Mouse (Mus musculus): ENCODE data around the gene Catsper1. TPM values are rescaled to one million over a fixed set of nuclear protein-coding genes. Genes with fewer than 3 reads are reported as not detected.

Catsper1 gene
- polyA plus RNA-seq, 1 experiment from 2014 or later: not detected

DNA sequence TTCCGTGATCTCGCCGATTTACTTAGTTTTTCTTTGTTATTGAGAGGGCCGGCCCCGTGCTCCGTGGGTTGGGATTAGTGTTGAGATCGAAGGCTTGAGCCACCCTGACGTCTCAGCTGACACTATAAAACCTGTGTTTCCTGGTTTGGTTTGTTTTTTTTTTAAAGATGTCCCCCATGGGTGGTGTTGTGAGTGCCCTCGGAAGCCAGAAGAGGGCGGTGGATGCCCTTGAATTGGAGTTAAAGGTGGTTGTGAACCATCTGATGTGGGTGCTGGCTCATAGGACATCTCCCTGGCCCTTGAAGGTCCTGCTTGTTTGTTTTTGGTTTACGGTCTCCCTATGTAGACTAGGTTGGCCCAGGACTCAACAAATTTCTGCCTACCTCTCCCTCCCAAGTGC is 31.9 kb downstream of the Catsper1 start:
- peaks cover 58% of the 10 kb centered on the region for H3K36me3 ChIP-seq (ENCODE audit: insufficient read depth, low read length)
- 10% methylated on average over 11 of the region's 11 CpGs for WGBS
- no peak for ATAC-seq (ENCODE audit: low FRiP score, low TSS enrichment)

DNA sequence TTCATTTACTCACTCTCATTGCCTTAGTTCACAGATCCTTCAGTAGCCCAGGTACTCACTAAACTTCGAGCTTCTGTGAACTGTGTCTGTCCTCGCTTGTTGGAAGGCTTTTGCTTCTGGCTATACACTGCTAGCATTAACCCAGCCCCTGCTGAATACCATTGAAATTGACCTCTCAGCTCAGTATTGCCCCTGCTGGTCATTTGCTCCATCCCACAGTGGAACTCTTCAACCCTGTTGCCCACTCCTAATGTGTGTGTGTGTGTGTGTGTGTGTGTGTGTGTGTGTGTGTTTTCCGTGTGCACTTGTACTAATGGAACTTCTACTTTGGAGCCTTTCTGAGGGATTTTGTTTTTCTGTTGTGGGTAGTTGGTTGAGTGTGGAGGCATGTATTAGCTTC is 35.4 kb downstream of the Catsper1 start:
- Histone ChIP-seq H3K4me3 (ENCODE audit: low read length) (no peak overlapping the region), H3K27me3 (ENCODE audit: insufficient read depth, low read length) (no peaks in the 10 kb centered on the region), H3K9me3 (ENCODE audit: low read length) (no peaks in the 10 kb centered on the region), H3K36me3 (ENCODE audit: insufficient read depth, low read length) (peaks cover 45% of the 10 kb centered on the region), H3K27ac (ENCODE audit: low read length) (no peak overlapping the region), H3K4me2 (replicated peaks; ENCODE audit: low read depth, low read length) (no peak overlapping the region), H3K9ac (replicated peaks; ENCODE audit: low read length) (no peak overlapping the region), H3K4me1 (ENCODE audit: insufficient read depth, low read length) (peaks cover 13% of the 10 kb centered on the region)
- no peak for ATAC-seq (ENCODE audit: low FRiP score, low TSS enrichment)
- WGBS: 78% methylated on average over 3 of the region's 3 CpGs

More for the DNA sequence above, 31.9 kb downstream of the Catsper1 start:
- Histone ChIP-seq H3K9ac (replicated peaks; ENCODE audit: low read length) (peak overlapping the region; percentile 93), H3K27me3 (ENCODE audit: insufficient read depth, low read length) (no peaks in the 10 kb centered on the region), H3K4me1 (ENCODE audit: insufficient read depth, low read length) (peaks cover 19% of the 10 kb centered on the region), H3K9me3 (ENCODE audit: low read length) (no peaks in the 10 kb centered on the region), H3K4me2 (replicated peaks; ENCODE audit: low read depth, low read length) (peak overlapping the region; percentile 98), H3K27ac (ENCODE audit: low read length) (no peak overlapping the region), H3K4me3 (ENCODE audit: low read length) (peak overlapping the region; percentile 99)

DNA sequence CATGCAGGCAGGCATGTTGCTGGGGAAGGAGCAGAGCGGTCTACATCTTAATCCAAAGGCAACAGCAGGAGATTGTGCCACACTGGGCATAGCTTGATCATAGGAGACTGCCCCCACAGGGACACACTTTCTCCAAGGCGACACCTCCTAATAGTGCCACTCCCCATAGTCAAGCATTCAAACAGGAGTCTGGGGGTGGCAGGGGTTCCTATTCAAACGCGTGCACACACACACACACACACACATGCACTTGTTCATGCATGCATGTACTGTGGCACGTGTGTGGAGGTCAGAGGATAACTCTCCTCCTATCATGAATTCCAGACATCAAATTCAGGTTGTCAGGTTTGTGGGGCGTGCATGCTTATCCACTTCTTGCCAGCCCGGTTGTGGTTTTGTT is 37.2 kb downstream of the Catsper1 start:
- Histone ChIP-seq H3K4me1 (ENCODE audit: insufficient read depth, low read length) (peaks cover 10% of the 10 kb centered on the region), H3K4me3 (ENCODE audit: low read length) (no peak overlapping the region), H3K9ac (replicated peaks; ENCODE audit: low read length) (no peak overlapping the region), H3K4me2 (replicated peaks; ENCODE audit: low read depth, low read length) (no peak overlapping the region), H3K27me3 (ENCODE audit: insufficient read depth, low read length) (no peaks in the 10 kb centered on the region), H3K9me3 (ENCODE audit: low read length) (no peaks in the 10 kb centered on the region), H3K36me3 (ENCODE audit: insufficient read depth, low read length) (peaks cover 46% of the 10 kb centered on the region), H3K27ac (ENCODE audit: low read length) (no peak overlapping the region)
- 93% methylated on average over 7 of the region's 7 CpGs for WGBS
- no peak for ATAC-seq (ENCODE audit: low FRiP score, low TSS enrichment)

DNA sequence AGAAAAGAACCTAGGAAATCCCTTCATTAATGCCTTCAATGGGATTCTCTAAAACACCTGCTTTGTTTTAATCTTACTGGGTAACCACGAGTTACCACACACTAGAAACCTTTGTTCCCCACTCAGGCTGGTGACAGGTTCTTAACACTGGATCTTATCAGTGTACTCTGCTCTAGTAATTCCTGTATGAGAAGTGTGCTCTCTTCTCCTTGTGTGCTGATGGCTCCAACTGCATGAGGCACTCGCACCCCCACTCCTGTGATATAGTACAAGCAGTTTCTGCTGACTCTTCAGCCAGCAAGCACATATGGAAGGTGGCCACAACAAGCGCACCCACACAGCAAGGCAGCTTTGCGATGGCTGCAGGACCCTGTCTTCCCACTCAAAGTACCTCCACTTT is 38.6 kb downstream of the Catsper1 start:
- H3K9me3 ChIP-seq (ENCODE audit: low read length): no peaks in the 10 kb centered on the region
- H3K4me1 ChIP-seq (ENCODE audit: insufficient read depth, low read length): no peaks in the 10 kb centered on the region
- no peak for ATAC-seq (ENCODE audit: low FRiP score, low TSS enrichment)
- no peak overlapping the region for H3K9ac ChIP-seq (replicated peaks; ENCODE audit: low read length)
- WGBS: 85% methylated on average over 4 of the region's 4 CpGs
- H3K4me2 ChIP-seq (replicated peaks; ENCODE audit: low read depth, low read length): no peak overlapping the region
- H3K4me3 ChIP-seq (ENCODE audit: low read length): no peak overlapping the region
- peaks cover 51% of the 10 kb centered on the region for H3K36me3 ChIP-seq (ENCODE audit: insufficient read depth, low read length)
- no peaks in the 10 kb centered on the region for H3K27me3 ChIP-seq (ENCODE audit: insufficient read depth, low read length)
- no peak overlapping the region for H3K27ac ChIP-seq (ENCODE audit: low read length)

DNA sequence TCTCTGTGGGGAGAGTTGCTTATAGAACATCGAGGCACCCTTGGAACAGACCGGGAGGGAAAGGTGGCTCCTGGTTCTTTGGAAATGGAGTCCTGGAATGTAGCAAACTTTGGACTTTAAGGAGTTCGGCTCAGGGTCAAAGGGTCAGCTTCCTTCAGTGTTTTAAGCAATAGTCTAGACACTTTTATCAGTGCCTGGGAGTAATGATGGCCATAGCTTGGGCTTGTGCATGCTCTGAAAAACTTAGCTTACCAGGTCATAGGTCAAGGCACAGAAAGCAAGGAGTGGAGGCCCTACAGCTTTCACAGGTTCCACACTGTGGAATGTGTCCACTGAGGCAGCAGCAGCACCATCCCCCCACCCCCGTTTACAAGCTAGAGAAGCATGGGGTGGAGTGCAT is 39.2 kb downstream of the Catsper1 start:
- Histone ChIP-seq H3K27ac (ENCODE audit: low read length) (no peak overlapping the region), H3K4me3 (ENCODE audit: low read length) (no peak overlapping the region), H3K9ac (replicated peaks; ENCODE audit: low read length) (no peak overlapping the region), H3K4me2 (replicated peaks; ENCODE audit: low read depth, low read length) (no peak overlapping the region), H3K4me1 (ENCODE audit: insufficient read depth, low read length) (no peaks in the 10 kb centered on the region), H3K36me3 (ENCODE audit: insufficient read depth, low read length) (peaks cover 52% of the 10 kb centered on the region), H3K27me3 (ENCODE audit: insufficient read depth, low read length) (no peaks in the 10 kb centered on the region), H3K9me3 (ENCODE audit: low read length) (no peaks in the 10 kb centered on the region)
- 78% methylated on average over 4 of the region's 4 CpGs for WGBS
- ATAC-seq (ENCODE audit: low FRiP score, low TSS enrichment): no peak

DNA sequence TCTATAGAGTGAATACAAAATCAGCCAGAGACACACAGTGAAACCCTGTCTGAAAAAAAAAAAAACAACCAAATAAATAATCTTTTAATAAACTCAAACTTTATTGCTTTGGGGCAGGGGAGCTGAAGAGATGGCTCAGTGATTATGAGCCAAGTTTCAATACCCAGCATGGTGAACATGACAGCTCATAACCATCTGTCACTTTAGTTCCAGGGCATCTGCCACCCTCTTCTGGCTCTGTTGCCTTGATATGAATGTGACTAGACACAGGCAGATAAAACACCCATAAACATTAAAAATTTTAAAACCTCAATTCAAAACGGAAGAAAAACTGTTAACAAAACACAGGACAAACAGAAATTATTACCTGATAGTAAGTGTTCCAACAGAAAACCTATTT is 41.9 kb downstream of the Catsper1 start:
- H3K27ac ChIP-seq (ENCODE audit: low read length): no peak overlapping the region
- WGBS: 97% methylated on average over 1 of the region's 1 CpGs
- H3K9ac ChIP-seq (replicated peaks; ENCODE audit: low read length): no peak overlapping the region
- peaks cover 56% of the 10 kb centered on the region for H3K36me3 ChIP-seq (ENCODE audit: insufficient read depth, low read length)
- H3K27me3 ChIP-seq (ENCODE audit: insufficient read depth, low read length): no peaks in the 10 kb centered on the region
- ATAC-seq (ENCODE audit: low FRiP score, low TSS enrichment): no peak
- H3K4me2 ChIP-seq (replicated peaks; ENCODE audit: low read depth, low read length): no peak overlapping the region
- H3K4me3 ChIP-seq (ENCODE audit: low read length): no peak overlapping the region
- H3K4me1 ChIP-seq (ENCODE audit: insufficient read depth, low read length): no peaks in the 10 kb centered on the region
- no peaks in the 10 kb centered on the region for H3K9me3 ChIP-seq (ENCODE audit: low read length)

DNA sequence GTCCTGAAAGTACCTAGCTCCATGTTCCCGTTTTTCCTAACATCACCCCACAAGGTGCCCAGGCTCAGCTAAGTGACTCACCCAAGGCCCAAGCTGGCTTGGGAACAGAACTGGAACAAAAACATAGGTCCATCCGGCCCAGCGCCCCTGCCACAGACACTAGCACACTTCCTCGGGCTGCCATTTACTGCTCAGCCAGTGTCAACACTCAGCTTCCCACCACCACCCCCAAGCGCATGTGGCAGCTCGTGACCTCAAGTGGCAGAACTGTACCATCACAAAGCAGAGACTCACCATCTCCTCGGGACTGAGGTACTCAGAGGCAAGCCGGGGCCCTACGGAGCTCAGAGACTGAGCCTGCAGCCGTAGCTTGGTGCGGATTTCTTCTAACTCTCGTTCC is 47.8 kb downstream of the Catsper1 start:
- Histone ChIP-seq H3K36me3 (ENCODE audit: insufficient read depth, low read length) (peaks cover 68% of the 10 kb centered on the region), H3K27ac (ENCODE audit: low read length) (no peak overlapping the region), H3K4me3 (ENCODE audit: low read length) (no peak overlapping the region), H3K9me3 (ENCODE audit: low read length) (no peaks in the 10 kb centered on the region), H3K9ac (replicated peaks; ENCODE audit: low read length) (no peak overlapping the region), H3K4me2 (replicated peaks; ENCODE audit: low read depth, low read length) (no peak overlapping the region), H3K4me1 (ENCODE audit: insufficient read depth, low read length) (peaks cover 16% of the 10 kb centered on the region), H3K27me3 (ENCODE audit: insufficient read depth, low read length) (no peaks in the 10 kb centered on the region)
- no peak for ATAC-seq (ENCODE audit: low FRiP score, low TSS enrichment)
- WGBS: 93% methylated on average over 12 of the region's 12 CpGs

DNA sequence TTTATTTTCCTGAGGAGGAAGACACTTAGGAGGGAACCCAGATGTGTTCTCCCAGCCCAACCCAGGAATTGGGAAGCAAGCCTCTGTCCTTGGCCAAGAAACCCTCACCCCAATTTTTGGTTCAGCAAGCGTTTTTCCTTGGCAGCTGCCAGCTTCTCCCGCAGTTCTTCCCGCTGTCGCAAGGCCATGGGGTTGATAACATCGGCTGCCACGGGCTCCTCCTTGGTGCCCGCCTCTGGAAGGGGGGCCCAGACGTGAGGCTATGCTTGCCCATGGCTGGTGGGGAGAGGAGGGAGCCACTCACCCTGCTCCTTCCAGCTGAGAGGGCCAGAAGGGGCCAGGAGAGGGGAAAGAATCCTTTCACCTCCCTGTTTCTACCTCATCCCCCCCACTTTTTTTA is 49.2 kb downstream of the Catsper1 start:
- peaks cover 21% of the 10 kb centered on the region for H3K4me1 ChIP-seq (ENCODE audit: insufficient read depth, low read length)
- H3K27me3 ChIP-seq (ENCODE audit: insufficient read depth, low read length): no peaks in the 10 kb centered on the region
- 86% methylated on average over 8 of the region's 8 CpGs for WGBS
- peaks cover 54% of the 10 kb centered on the region for H3K36me3 ChIP-seq (ENCODE audit: insufficient read depth, low read length)
- H3K9me3 ChIP-seq (ENCODE audit: low read length): no peaks in the 10 kb centered on the region
- no peak overlapping the region for H3K4me2 ChIP-seq (replicated peaks; ENCODE audit: low read depth, low read length)
- ATAC-seq (ENCODE audit: low FRiP score, low TSS enrichment): no peak
- no peak overlapping the region for H3K27ac ChIP-seq (ENCODE audit: low read length)
- H3K9ac ChIP-seq (replicated peaks; ENCODE audit: low read length): no peak overlapping the region
- no peak overlapping the region for H3K4me3 ChIP-seq (ENCODE audit: low read length)

DNA sequence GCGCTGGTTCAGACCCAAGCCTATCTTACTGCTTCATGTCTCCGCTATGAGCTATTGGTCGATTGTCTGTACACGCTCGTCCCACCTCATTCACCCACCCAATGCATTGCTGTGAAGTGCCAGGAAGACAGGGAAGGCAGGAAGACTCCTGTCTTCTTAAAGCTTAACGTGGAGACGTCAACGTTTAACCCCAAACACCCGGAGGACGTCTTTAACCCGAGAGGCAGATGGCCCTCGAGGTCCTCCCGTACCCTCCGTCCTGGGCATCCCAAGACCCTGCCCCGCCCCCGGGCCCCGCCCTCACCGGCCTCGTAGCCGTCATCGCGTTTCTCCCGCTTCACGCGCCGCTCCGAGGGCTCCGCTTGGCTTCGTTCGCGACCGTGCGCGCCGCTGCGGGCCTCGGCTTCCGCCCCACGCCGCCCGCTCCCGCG is 52.5 kb downstream of the Catsper1 start:
- no peaks in the 10 kb centered on the region for H3K9me3 ChIP-seq (ENCODE audit: low read length)
- peaks cover 29% of the 10 kb centered on the region for H3K4me1 ChIP-seq (ENCODE audit: insufficient read depth, low read length)
- ATAC-seq (ENCODE audit: low FRiP score, low TSS enrichment): peak; percentile 11; the same call in 1 of the 2 replicates
- H3K9ac ChIP-seq (replicated peaks; ENCODE audit: low read length): peak overlapping the region; percentile 92
- peak overlapping the region; percentile 86 for H3K4me2 ChIP-seq (replicated peaks; ENCODE audit: low read depth, low read length)
- no peaks in the 10 kb centered on the region for H3K27me3 ChIP-seq (ENCODE audit: insufficient read depth, low read length)
- peak overlapping the region; percentile 77 for H3K27ac ChIP-seq (ENCODE audit: low read length)
- under 1% methylated on average over 42 of the region's 43 CpGs for WGBS
- peak overlapping the region; percentile 96 for H3K4me3 ChIP-seq (ENCODE audit: low read length)
- H3K36me3 ChIP-seq (ENCODE audit: insufficient read depth, low read length): peaks cover 21% of the 10 kb centered on the region

DNA sequence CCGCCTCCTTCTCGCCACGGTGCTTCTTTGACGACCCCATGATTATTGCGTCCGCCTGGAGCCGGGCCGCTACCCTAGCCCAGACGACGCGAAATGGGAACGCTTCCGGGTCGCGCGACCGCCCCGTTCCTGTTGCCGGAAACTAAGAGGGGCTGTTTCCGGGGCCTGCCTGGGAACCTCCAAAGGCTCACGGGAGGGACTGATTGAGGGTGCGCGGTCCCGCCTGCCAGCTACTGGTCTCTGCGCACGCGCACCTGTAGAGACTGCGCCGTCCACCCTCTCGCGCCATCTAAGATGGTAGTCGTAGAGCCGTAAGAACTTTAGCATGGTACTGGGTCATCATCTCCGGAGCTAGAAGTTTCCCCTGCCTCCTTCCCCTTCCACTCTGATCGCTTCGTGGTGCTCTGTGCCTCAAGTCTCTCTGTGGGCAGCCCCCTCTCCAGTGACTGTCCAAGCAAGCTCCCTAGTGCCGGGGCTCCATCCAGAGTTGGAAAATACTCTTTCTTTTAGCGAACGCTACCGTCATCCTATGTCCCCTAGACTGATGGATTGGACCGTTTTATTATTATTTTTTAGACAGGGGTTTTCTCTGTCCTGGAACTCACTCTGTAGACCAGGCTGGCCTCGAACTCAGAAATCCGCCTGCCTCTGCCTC is 53.2 kb downstream of the Catsper1 start, which contains the start of gene Sart1:
Gene Sart1 (minus strand): TSS at position 116 of the 655 bp plus-strand sequence.
- ATAC-seq (ENCODE audit: low FRiP score, low TSS enrichment): peak; percentile 97
- peak within 1 kb of the TSS; percentile 86 for H3K4me2 ChIP-seq (replicated peaks; ENCODE audit: low read depth, low read length)
- peak within 1 kb of the TSS; percentile 96 for H3K4me3 ChIP-seq (ENCODE audit: low read length)
- H3K9me3 ChIP-seq (ENCODE audit: low read length): no peaks in the 10 kb centered on the region
- H3K36me3 ChIP-seq (ENCODE audit: insufficient read depth, low read length): peaks cover 14% of the 10 kb centered on the region
- peaks cover 29% of the 10 kb centered on the region for H3K4me1 ChIP-seq (ENCODE audit: insufficient read depth, low read length)
- WGBS: 3% methylated on average over 43 of the region's 43 CpGs
- H3K27ac ChIP-seq (ENCODE audit: low read length): peak within 1 kb of the TSS; percentile 91
- H3K9ac ChIP-seq (replicated peaks; ENCODE audit: low read length): peak within 1 kb of the TSS; percentile 92
- no peaks in the 10 kb centered on the region for H3K27me3 ChIP-seq (ENCODE audit: insufficient read depth, low read length)

Measured in kidney, embryonic 16.5 days (tissue).